Mouse (Mus musculus) ES-Bruce4 (cell line): ENCODE measurements at regions not wholly inside any gene's neighbourhood (a gene's known extent, or its start where the extent isn't known, plus 50 kb on each side); places are given as distances from the start of the nearest gene placed in this dataset.

Experiments used
- CTCF ChIP-seq: IDR thresholded peaks from one replicate; pipeline ENCODE4 v1.8.1; 2011; ENCODE audit warnings: low read depth, low read length
- EP300 ChIP-seq: IDR thresholded peaks from 2 replicates; pipeline ENCODE4 v1.6.1; 2011; ENCODE audit warnings: low read depth, low read length; ENCODE audit not compliant: insufficient read depth
- POLR2A ChIP-seq: IDR thresholded peaks from one replicate; pipeline ENCODE4 v1.8.1; 2011; ENCODE audit warnings: low read length; ENCODE audit not compliant: insufficient read depth

DNA sequence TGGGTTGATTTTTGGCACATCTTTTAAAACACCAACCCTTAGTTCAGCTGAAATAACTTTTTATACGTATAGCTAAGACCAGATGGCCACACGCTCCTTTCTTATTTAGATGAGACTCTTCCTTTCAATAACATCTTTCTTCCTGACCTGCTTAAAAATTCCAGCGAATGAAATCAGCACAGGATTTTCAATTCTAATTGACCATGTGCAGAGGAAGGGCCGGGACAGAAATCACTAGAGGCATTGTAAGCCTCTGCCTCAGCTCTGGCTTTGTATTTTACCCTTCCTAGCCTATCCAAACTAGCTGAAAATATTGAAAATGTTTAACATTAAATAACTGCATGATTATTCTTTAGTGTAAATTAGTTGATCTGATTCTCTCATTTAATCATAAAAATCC is 272.2 kb downstream of the Ptprc start:
- TF ChIP-seq POLR2A, result no peak
- TF ChIP-seq CTCF, result no peak
- no peak for TF ChIP-seq EP300
